ENCODE assay signal across 30 mouse cellular contexts in genomic region chr13:115718859-115719258, GRCm38 (mm10).
DNase-seq lines count a peak whose midpoint lies in the region; ATAC-seq lines count a peak whose summit lies in the region.
"Had no signal": no experiment of that assay in that cellular context is flagged by ENCODE, and none has a peak within 500 bp of the region (broad histone marks: within the 10 kb centered on the region; RNA-seq: fewer than 3 reads in every experiment).

No protein-coding gene starts in this region.

- intact Hi-C loops in heart, postnatal 36 days (cut with DNase I) = no loop called here

- ATAC-seq in embryonic facial prominence, embryonic 14.5 days (ENCODE audit: low read depth) = no peak
- no peak for ATAC-seq in neural tube, embryonic 11.5 days (ENCODE audit: insufficient read depth, low FRiP score, low TSS enrichment)
- ATAC-seq: forebrain, embryonic 15.5 days; hindbrain, postnatal 0 days; intestine, embryonic 15.5 days; midbrain, embryonic 15.5 days; Patski had no signal

- WGBS in embryonic facial prominence, embryonic 14.5 days = 43% methylated on average over 5 of the region's 5 CpGs
- WGBS in neural tube, embryonic 11.5 days = 40% methylated on average over 5 of the region's 5 CpGs

- H3K4me3 ChIP-seq in embryonic facial prominence, embryonic 14.5 days (ENCODE audit: low read depth, low read length) = no peak overlapping the region
- H3K4me3 ChIP-seq in neural tube, embryonic 11.5 days (ENCODE audit: low read depth, low read length) = no peak overlapping the region
- H3K4me3 ChIP-seq: forebrain, embryonic 15.5 days; heart, embryonic 13.5 days; hindbrain, embryonic 10.5 days; intestine, embryonic 15.5 days; limb, embryonic 12.5 days; liver, embryonic 15.5 days; midbrain, embryonic 10.5 days; midbrain, embryonic 15.5 days; neural tube, embryonic 13.5 days had no signal

- no peaks in the 10 kb centered on the region for H3K36me3 ChIP-seq in embryonic facial prominence, embryonic 14.5 days (ENCODE audit: control insufficient read depth, insufficient read depth, low read length)
- H3K36me3 ChIP-seq in neural tube, embryonic 11.5 days (ENCODE audit: control insufficient read depth, insufficient read depth, low read length) = no peaks in the 10 kb centered on the region
- H3K36me3 ChIP-seq: forebrain, embryonic 15.5 days; G1E; heart, embryonic 13.5 days; hindbrain, embryonic 10.5 days; intestine, embryonic 15.5 days; limb, embryonic 12.5 days; liver, embryonic 15.5 days; midbrain, embryonic 10.5 days; midbrain, embryonic 15.5 days; neural tube, embryonic 13.5 days had no signal

- H3K9me3 ChIP-seq in embryonic facial prominence, embryonic 14.5 days (ENCODE audit: control insufficient read depth, low read length) = no peaks in the 10 kb centered on the region
- no peaks in the 10 kb centered on the region for H3K9me3 ChIP-seq in neural tube, embryonic 11.5 days (ENCODE audit: control insufficient read depth, low read length)
- H3K9me3 ChIP-seq: forebrain, embryonic 15.5 days; heart, embryonic 13.5 days; hindbrain, embryonic 10.5 days; intestine, embryonic 15.5 days; limb, embryonic 12.5 days; liver, embryonic 15.5 days; midbrain, embryonic 10.5 days; midbrain, embryonic 15.5 days; neural tube, embryonic 13.5 days had no signal

- no peaks in the 10 kb centered on the region for H3K4me1 ChIP-seq in embryonic facial prominence, embryonic 14.5 days (ENCODE audit: control insufficient read depth, insufficient read depth, low read length)
- H3K4me1 ChIP-seq in neural tube, embryonic 11.5 days (ENCODE audit: control insufficient read depth, insufficient read depth, low read length) = no peaks in the 10 kb centered on the region
- H3K4me1 ChIP-seq: forebrain, embryonic 15.5 days; heart, embryonic 13.5 days; hindbrain, embryonic 10.5 days; intestine, embryonic 15.5 days; limb, embryonic 12.5 days; liver, embryonic 15.5 days; midbrain, embryonic 10.5 days; midbrain, embryonic 15.5 days; neural tube, embryonic 13.5 days had no signal

- H3K27me3 ChIP-seq in embryonic facial prominence, embryonic 14.5 days (replicated peaks; ENCODE audit: control insufficient read depth, insufficient read depth, low read length) = no peaks in the 10 kb centered on the region
- H3K27me3 ChIP-seq in neural tube, embryonic 11.5 days (ENCODE audit: control insufficient read depth, insufficient read depth, low read length) = no peaks in the 10 kb centered on the region
- H3K27me3 ChIP-seq: CH12.LX; forebrain, embryonic 15.5 days; heart, embryonic 13.5 days; intestine, embryonic 15.5 days; limb, embryonic 12.5 days; liver, embryonic 15.5 days; midbrain, embryonic 15.5 days; neural tube, embryonic 13.5 days had no signal

- peak; percentile 58 for DNase-seq in NIH3T3 (ENCODE audit: low read depth)
- peak; percentile 49 for DNase-seq in embryo, embryonic 11 days
- peak; percentile 13 for DNase-seq in embryonic facial prominence, embryonic 14.5 days (ENCODE audit: low spot score)
- peak; percentile 29 for DNase-seq in neural tube, embryonic 11.5 days (ENCODE audit: low spot score)
- DNase-seq in urinary bladder, postnatal 10 days (ENCODE audit: low spot score) = no peak
- no peak for DNase-seq in heart, postnatal 36 days
- DNase-seq in frontal cortex, postnatal 36 days (ENCODE audit: low spot score in 2 of 2) = no peak
- DNase-seq: cerebellum, adult 11 months; cerebellum, postnatal 14 days; gastrocnemius, postnatal 10 days; heart, postnatal 10 days; kidney, adult 8-10 months; kidney, postnatal 4 days; layer of hippocampus, postnatal 36 days; lung, embryonic 14.5 days; lung, postnatal 14 days had no signal

- no peak overlapping the region for H3K4me2 ChIP-seq in embryonic facial prominence, embryonic 14.5 days (ENCODE audit: low read depth, low read length)
- H3K4me2 ChIP-seq in neural tube, embryonic 11.5 days (ENCODE audit: low read depth) = no peak overlapping the region
- H3K4me2 ChIP-seq: forebrain, embryonic 15.5 days; heart, embryonic 13.5 days; intestine, embryonic 15.5 days; limb, embryonic 12.5 days; liver, embryonic 15.5 days; lung, embryonic 14.5 days; midbrain, embryonic 15.5 days; neural tube, embryonic 13.5 days had no signal

- no peak overlapping the region for H3K9ac ChIP-seq in embryonic facial prominence, embryonic 14.5 days (ENCODE audit: low read depth, low read length)
- H3K9ac ChIP-seq in neural tube, embryonic 11.5 days (ENCODE audit: low read length) = no peak overlapping the region
- H3K9ac ChIP-seq: forebrain, embryonic 15.5 days; heart, embryonic 13.5 days; intestine, embryonic 15.5 days; limb, embryonic 12.5 days; liver, embryonic 15.5 days; lung, embryonic 14.5 days; midbrain, embryonic 15.5 days; neural tube, embryonic 13.5 days had no signal

- no peak overlapping the region for H3K27ac ChIP-seq in embryonic facial prominence, embryonic 14.5 days (replicated peaks; ENCODE audit: low read depth, low read length)
- no peak overlapping the region for H3K27ac ChIP-seq in neural tube, embryonic 11.5 days (ENCODE audit: low read depth, low read length)
- H3K27ac ChIP-seq: forebrain, embryonic 15.5 days; heart, embryonic 13.5 days; hindbrain, embryonic 10.5 days; hindbrain, postnatal 0 days; intestine, embryonic 15.5 days; kidney, postnatal 0 days; limb, embryonic 12.5 days; liver, embryonic 15.5 days; midbrain, embryonic 10.5 days; midbrain, embryonic 15.5 days; neural tube, embryonic 13.5 days had no signal

Comparison
In these comparisons a context has a peak if more than half of its experiments do, and no peak if none do; other contexts are left out.
1. DNase-seq: peak in NIH3T3 (single experiment), embryo, embryonic 11 days (single experiment), embryonic facial prominence, embryonic 14.5 days (single experiment) and neural tube, embryonic 11.5 days (single experiment); none in urinary bladder, postnatal 10 days (single experiment), heart, postnatal 36 days (0 of 2) and frontal cortex, postnatal 36 days (0 of 2).